Mouse (Mus musculus) right cerebral cortex, postnatal 14 days (tissue): ENCODE data around the gene Hypm.

Experiments
- DNase-seq: peaks from one replicate; pipeline ENCODE4 v3.0.0; 2022

The Hypm gene

GRCm38 (mm10) chrX:9846628-9847027, at the start of gene Hypm:
TSS of gene Hypm (plus strand) at chrX:9846928.
- no peak for DNase-seq

GRCm38 (mm10) chrX:9810101-9810500, 36.6 kb upstream of the Hypm start:
- no peak for DNase-seq

GRCm38 (mm10) chrX:9812469-9812868, 34.3 kb upstream of the Hypm start:
- no peak for DNase-seq

- DNase-seq, result no peak
These were observed 11.9 kb upstream of the Hypm start for GRCm38 (mm10) chrX:9834779-9835178.

GRCm38 (mm10) chrX:9849403-9849802, 2.7 kb downstream of the Hypm start, which contains the start of gene H2al3:
TSS of gene H2al3 (plus strand) at chrX:9849703.
- no peak for DNase-seq

DNA sequence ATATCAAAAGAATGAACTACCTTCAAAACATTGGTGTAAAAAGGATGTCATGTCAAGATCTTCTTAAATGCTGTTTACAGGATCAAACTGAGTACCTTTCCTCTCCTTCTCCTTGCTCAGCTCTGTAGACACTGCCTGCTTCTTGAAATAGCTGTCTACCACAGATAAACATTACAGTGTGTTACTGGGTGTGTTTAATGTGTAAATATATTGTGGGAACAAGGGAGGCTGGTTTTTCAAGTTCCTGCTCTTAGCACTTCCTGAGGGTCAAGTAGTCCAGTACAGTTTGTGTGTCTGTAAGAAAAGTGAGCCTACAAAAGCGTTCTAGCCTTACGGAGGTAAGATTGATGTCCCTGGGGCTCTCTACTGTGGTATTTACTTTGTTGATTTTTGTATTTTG, 15.1 kb downstream of the Hypm start:
- DNase-seq, result no peak

DNA sequence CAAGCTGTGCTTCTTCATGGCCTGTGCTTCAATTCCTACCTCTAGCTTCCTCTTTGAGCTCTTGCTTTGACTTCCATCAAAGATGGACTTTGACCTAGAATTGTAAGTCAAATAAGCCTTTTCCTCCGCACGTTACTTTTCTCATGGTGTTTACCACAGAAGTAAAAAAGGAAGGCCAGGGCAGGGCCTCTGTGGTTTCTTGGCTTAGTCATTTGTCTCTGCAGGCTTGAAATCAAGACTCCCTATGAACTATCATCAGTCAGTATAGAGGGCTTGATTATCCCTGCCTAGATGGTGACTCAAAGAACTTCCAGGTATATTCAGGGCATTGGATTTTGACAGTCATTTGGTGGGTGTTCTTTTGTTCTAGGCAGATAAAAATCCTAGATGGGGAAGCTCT, 28.8 kb downstream of the Hypm start:
- no peak for DNase-seq

- no peak for DNase-seq
These were observed 38.6 kb downstream of the Hypm start, which contains the start of gene Sytl5 for GRCm38 (mm10) chrX:9885322-9885721. TSS of gene Sytl5 (plus strand) at chrX:9885622.
